Mouse (Mus musculus) G1E (cell line): ENCODE results near the gene Zfp683.

ENCODE experiments used
- CTCF ChIP-seq: IDR thresholded peaks from 2 replicates; pipeline ENCODE4 v1.5.1; 2012; ENCODE audit warnings: low read depth, low read length, inconsistent platforms, mixed read lengths
- TAL1 ChIP-seq: conservative IDR thresholded peaks from 2 replicates; pipeline ENCODE4 v1.6.1; 2012; ENCODE audit warnings: low read depth, low read length, inconsistent platforms, mixed read lengths

DNA sequence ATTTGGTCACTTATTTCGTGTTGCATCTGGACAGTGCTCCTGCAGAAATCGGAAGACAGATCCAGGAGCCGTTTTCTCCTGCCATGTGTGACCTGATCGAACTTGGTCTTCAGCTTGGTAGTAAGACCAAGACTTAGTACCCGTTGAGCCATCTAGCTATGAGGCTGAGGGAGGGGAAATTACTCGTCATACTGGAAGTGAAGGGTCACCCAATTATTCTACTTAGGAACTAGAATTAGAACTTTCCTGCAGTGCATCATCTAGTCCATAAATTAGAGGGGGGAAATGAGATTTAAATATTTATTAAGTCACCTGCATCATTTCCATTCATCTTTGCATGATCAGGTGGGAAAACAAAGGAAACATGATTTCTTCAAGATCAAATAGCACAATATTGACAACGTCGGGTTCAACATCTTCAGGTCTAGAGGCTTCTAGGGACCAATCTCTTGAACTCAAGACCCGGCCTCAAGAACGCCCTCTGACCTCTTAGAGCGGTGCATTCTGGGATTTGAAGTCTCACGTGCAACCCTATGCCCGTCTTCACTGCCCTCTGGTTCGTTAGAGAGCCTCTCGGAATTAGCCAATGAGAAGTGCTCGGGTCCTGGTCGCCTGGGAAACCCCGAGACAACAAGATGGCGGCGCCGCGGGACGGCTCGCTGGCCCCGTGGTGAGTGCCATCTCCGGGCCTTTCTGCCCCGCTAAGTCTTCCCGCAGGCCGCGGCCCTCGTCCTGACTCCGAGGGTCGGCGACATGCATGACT is 48.5 kb downstream of the Zfp683 start, which contains the start of gene Ubxn11:
- TF ChIP-seq CTCF: no peak
- TF ChIP-seq TAL1: no peak
